26 mouse cellular contexts compared by ENCODE assay signal in the genomic region with DNA sequence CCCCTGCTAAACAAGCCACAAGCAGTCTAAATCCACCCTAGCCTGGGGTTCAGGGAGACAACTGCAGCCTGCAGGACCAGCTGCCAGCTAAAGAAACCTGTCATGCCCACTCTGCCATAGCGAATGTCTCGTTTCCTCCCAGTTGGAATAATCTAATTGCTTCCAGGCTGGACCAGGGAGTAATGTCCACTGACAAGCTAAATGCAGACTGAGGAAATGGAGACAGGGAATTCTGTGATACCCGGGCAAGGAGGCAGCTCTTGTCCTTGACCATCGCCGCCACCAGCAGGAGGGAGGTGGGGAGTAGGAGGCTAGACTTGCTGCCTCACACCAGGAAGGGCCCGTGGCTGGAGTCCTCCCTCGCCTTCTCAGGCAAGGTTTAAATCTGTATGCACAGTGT. TPM values are rescaled to one million over a fixed set of nuclear protein-coding genes. Genes with fewer than 3 reads are reported as not detected.
DNase-seq lines count a peak whose midpoint lies in the region; ATAC-seq and TF ChIP-seq lines count a peak whose summit lies in the region.
"Had no signal": no experiment of that assay in that cellular context is flagged by ENCODE, and none has a peak within 500 bp of the region (broad histone marks: within the 10 kb centered on the region; RNA-seq: fewer than 3 reads in every experiment).

No protein-coding gene starts in this region.

- H3K27ac ChIP-seq in hindbrain, embryonic 13.5 days: 0 out of 2 replicates have a peak overlapping the region, but pooled peaks have one; percentile 60
- no peak overlapping the region for H3K27ac ChIP-seq in hindbrain, embryonic 16.5 days (ENCODE audit: low read depth, low read length)
- H3K27ac ChIP-seq in midbrain, postnatal 0 days (ENCODE audit: low read depth, low read length): no peak overlapping the region
- H3K27ac ChIP-seq in midbrain, embryonic 15.5 days: no peak overlapping the region
- H3K27ac ChIP-seq: embryonic facial prominence, embryonic 13.5 days; gastrocnemius, adult 2 months; intestine, embryonic 15.5 days had no signal

- H3K9ac ChIP-seq in hindbrain, embryonic 13.5 days: no peak overlapping the region
- H3K9ac ChIP-seq in hindbrain, embryonic 16.5 days (ENCODE audit: low read depth, low read length): no peak overlapping the region
- H3K9ac ChIP-seq in midbrain, postnatal 0 days (replicated peaks; ENCODE audit: low read length, poor library complexity, severe bottlenecking): no peak overlapping the region
- no peak overlapping the region for H3K9ac ChIP-seq in midbrain, embryonic 15.5 days
- H3K9ac ChIP-seq: embryonic facial prominence, embryonic 13.5 days; forebrain, embryonic 12.5 days; heart, embryonic 12.5 days; intestine, embryonic 15.5 days had no signal

- WGBS in hindbrain, embryonic 13.5 days: 65% methylated on average over 7 of the region's 7 CpGs
- 50% methylated on average over 7 of the region's 7 CpGs for WGBS in hindbrain, embryonic 16.5 days
- WGBS in midbrain, postnatal 0 days: 63% methylated on average over 7 of the region's 7 CpGs
- WGBS in midbrain, embryonic 15.5 days: 72% methylated on average over 7 of the region's 7 CpGs

- peaks cover 36% of the 10 kb centered on the region for H3K4me1 ChIP-seq in hindbrain, embryonic 13.5 days (replicated peaks)
- H3K4me1 ChIP-seq in hindbrain, embryonic 16.5 days (ENCODE audit: control insufficient read depth, insufficient read depth, low read depth, low read length): no peaks in the 10 kb centered on the region
- H3K4me1 ChIP-seq in midbrain, postnatal 0 days (ENCODE audit: insufficient read depth, low read length): no peaks in the 10 kb centered on the region
- peaks cover 16% of the 10 kb centered on the region for H3K4me1 ChIP-seq in midbrain, embryonic 15.5 days
- H3K4me1 ChIP-seq: embryonic facial prominence, embryonic 13.5 days; heart, embryonic 12.5 days; intestine, embryonic 15.5 days had no signal

- peak; percentile 32 for DNase-seq in adrenal gland, postnatal 14 days
- no peak for DNase-seq in adrenal gland, postnatal 25 days
- peak; percentile 19 for DNase-seq in midbrain, postnatal 0 days (ENCODE audit: low spot score)
- DNase-seq in embryo, embryonic 10.5 days (ENCODE audit: low spot score): no peak
- DNase-seq: cerebellum, adult 8-10 months; embryo, embryonic 11 days; gastrocnemius, adult 2 months; gastrocnemius, postnatal 25 days; kidney, adult 18-20 months had no signal

- no peak for ATAC-seq in hindbrain, embryonic 13.5 days (ENCODE audit: low FRiP score)
- ATAC-seq in hindbrain, embryonic 16.5 days: no peak
- no peak for ATAC-seq in midbrain, postnatal 0 days (ENCODE audit: low FRiP score)
- ATAC-seq in midbrain, embryonic 15.5 days (replicated peaks): no peak
- ATAC-seq: activated CD4-positive, CD25-positive, alpha-beta regulatory T cell, adult 4 months; forebrain, embryonic 16.5 days; intestine, embryonic 15.5 days; Patski had no signal

- H3K36me3 ChIP-seq in hindbrain, embryonic 13.5 days: no peaks in the 10 kb centered on the region
- no peaks in the 10 kb centered on the region for H3K36me3 ChIP-seq in hindbrain, embryonic 16.5 days (ENCODE audit: control insufficient read depth, insufficient read depth, low read length)
- no peaks in the 10 kb centered on the region for H3K36me3 ChIP-seq in midbrain, postnatal 0 days (ENCODE audit: insufficient read depth, low read length)
- no peaks in the 10 kb centered on the region for H3K36me3 ChIP-seq in midbrain, embryonic 15.5 days (replicated peaks)
- H3K36me3 ChIP-seq: embryonic facial prominence, embryonic 13.5 days; forebrain, embryonic 12.5 days; heart, embryonic 12.5 days; hindbrain, embryonic 10.5 days; intestine, embryonic 15.5 days had no signal

- H3K4me3 ChIP-seq in hindbrain, embryonic 13.5 days: no peak overlapping the region
- no peak overlapping the region for H3K4me3 ChIP-seq in hindbrain, embryonic 16.5 days (ENCODE audit: low read length)
- no peak overlapping the region for H3K4me3 ChIP-seq in midbrain, postnatal 0 days (ENCODE audit: low read depth, low read length)
- no peak overlapping the region for H3K4me3 ChIP-seq in midbrain, embryonic 15.5 days
- H3K4me3 ChIP-seq: embryonic facial prominence, embryonic 13.5 days; forebrain, embryonic 12.5 days; gastrocnemius, adult 2 months; heart, embryonic 12.5 days; hindbrain, embryonic 10.5 days; intestine, embryonic 15.5 days had no signal

- peaks cover 83% of the 10 kb centered on the region for H3K27me3 ChIP-seq in hindbrain, embryonic 13.5 days
- H3K27me3 ChIP-seq in hindbrain, embryonic 16.5 days (replicated peaks; ENCODE audit: control insufficient read depth, insufficient read depth, low read length): peaks cover 7% of the 10 kb centered on the region
- no peaks in the 10 kb centered on the region for H3K27me3 ChIP-seq in midbrain, postnatal 0 days (ENCODE audit: insufficient read depth, low read length)
- H3K27me3 ChIP-seq in midbrain, embryonic 15.5 days (replicated peaks): no peaks in the 10 kb centered on the region; the same call in 1 of the 2 replicates

- H3K4me2 ChIP-seq in hindbrain, embryonic 13.5 days: no peak overlapping the region
- H3K4me2 ChIP-seq in hindbrain, embryonic 16.5 days (ENCODE audit: low read length): no peak overlapping the region
- H3K4me2 ChIP-seq in midbrain, postnatal 0 days (ENCODE audit: low read depth, low read length, poor library complexity, severe bottlenecking): no peak overlapping the region
- no peak overlapping the region for H3K4me2 ChIP-seq in midbrain, embryonic 15.5 days
- H3K4me2 ChIP-seq: embryonic facial prominence, embryonic 13.5 days; forebrain, embryonic 12.5 days; heart, embryonic 12.5 days; intestine, embryonic 15.5 days had no signal

- no peaks in the 10 kb centered on the region for H3K9me3 ChIP-seq in hindbrain, embryonic 13.5 days
- no peaks in the 10 kb centered on the region for H3K9me3 ChIP-seq in hindbrain, embryonic 16.5 days (ENCODE audit: control insufficient read depth, low read length)
- no peaks in the 10 kb centered on the region for H3K9me3 ChIP-seq in midbrain, postnatal 0 days (ENCODE audit: low read length)
- H3K9me3 ChIP-seq in midbrain, embryonic 15.5 days: no peaks in the 10 kb centered on the region
- H3K9me3 ChIP-seq: embryonic facial prominence, embryonic 13.5 days; forebrain, embryonic 12.5 days; heart, embryonic 12.5 days; hindbrain, embryonic 10.5 days; intestine, embryonic 15.5 days had no signal

- TF ChIP-seq CTCF in midbrain, postnatal 0 days (IDR thresholded peaks at IDR 0.05): no peak

RNA-seq across cellular contexts. Expression of a gene that starts 30.6 kb away (rescaled TPM):
- not detected in 2 replicates for total RNA-seq in adrenal gland, postnatal 14 days (2021)
- not detected in 2 replicates for total RNA-seq in adrenal gland, postnatal 25 days (2021)
- polyA plus RNA-seq in hindbrain, embryonic 13.5 days (2015; fragmentation: Nextera tagmentation; extraction: Ambion mirVana): 0.38 and 0.45 TPM in 2 replicates
- polyA plus RNA-seq in hindbrain, embryonic 16.5 days (2015; fragmentation: Nextera tagmentation; extraction: Ambion mirVana): 0.47 TPM in 1 of 2 replicates, not detected in the other
- total RNA-seq in midbrain, postnatal 0 days (2014; rRNA removed): 0.60 and 1.0 TPM in 2 replicates
- 0.18 TPM in 1 of 2 replicates, not detected in the other for polyA plus RNA-seq in midbrain, postnatal 0 days (2015; fragmentation: Nextera tagmentation; extraction: Ambion mirVana)
- polyA plus RNA-seq in midbrain, embryonic 15.5 days (2015; fragmentation: Nextera tagmentation; extraction: Ambion mirVana): 0.33 TPM in 1 of 2 replicates, not detected in the other
- total RNA-seq: adrenal gland, postnatal 36 days; CH12.LX; gastrocnemius, adult 2 months; gastrocnemius, postnatal 25 days; granulocyte monocyte progenitor cell, adult 5-6 weeks; heart, adult 8-10 months; heart, postnatal 25 days had no signal
- polyA plus RNA-seq: activated CD4-positive, CD25-positive, alpha-beta regulatory T cell, adult 4 months; embryonic facial prominence, embryonic 13.5 days; forebrain, embryonic 12.5 days; forebrain, embryonic 16.5 days; heart, embryonic 12.5 days; heart, embryonic 16.5 days; intestine, embryonic 15.5 days; Patski had no signal

Comparison
In these comparisons a context has a peak if more than half of its experiments do, and no peak if none do; other contexts are left out.
1. DNase-seq: peak in adrenal gland, postnatal 14 days (single experiment) and midbrain, postnatal 0 days (single experiment); none in adrenal gland, postnatal 25 days (single experiment) and embryo, embryonic 10.5 days (single experiment).